8 mouse cellular contexts compared by ENCODE assay signal in genomic region chr10:7211696-7212482, GRCm38 (mm10). TPM values are rescaled to one million over a fixed set of nuclear protein-coding genes. Genes with fewer than 3 reads are reported as not detected.
A peak's percentile ranks its signal among the peaks of the same experiment; 100 is the strongest.
DNase-seq lines count a peak whose midpoint lies in the region; ATAC-seq and TF ChIP-seq lines count a peak whose summit lies in the region.

Gene Cnksr3, minus strand, starts transcription at chr10:7212237.

- peak within 1 kb of the TSS; percentile 88 for H3K4me2 ChIP-seq in forebrain, embryonic 16.5 days (ENCODE audit: low read length)
- peak within 1 kb of the TSS; percentile 98 for H3K4me2 ChIP-seq in neural tube, embryonic 14.5 days (ENCODE audit: low read depth, low read length)

- TF ChIP-seq POLR2A in testis, adult 2 months (IDR thresholded peaks at IDR 0.05; ENCODE audit: control insufficient read depth, low read depth, low read length) = peak; percentile 83

- peak; percentile 90 for ATAC-seq in forebrain, embryonic 16.5 days
- peak; percentile 93 for ATAC-seq in neural tube, embryonic 14.5 days (ENCODE audit: low read depth)

- intact Hi-C loops in heart, postnatal 36 days (cut with DNase I) = loop anchor here (1.0 to 5.0 kb wide), 6 partner anchors 23 to 136 kb away; no protein-coding TSS in a partner anchor

- no peaks in the 10 kb centered on the region for H3K9me3 ChIP-seq in forebrain, embryonic 16.5 days (ENCODE audit: control insufficient read depth, low read length)
- no peaks in the 10 kb centered on the region for H3K9me3 ChIP-seq in neural tube, embryonic 14.5 days (ENCODE audit: control insufficient read depth, low read length)

- H3K4me3 ChIP-seq in forebrain, embryonic 16.5 days (replicated peaks; ENCODE audit: low read length) = peak within 1 kb of the TSS; percentile 75
- peak within 1 kb of the TSS; percentile 71 for H3K4me3 ChIP-seq in neural tube, embryonic 14.5 days (ENCODE audit: low read depth, low read length)
- H3K4me3 ChIP-seq in testis, adult 2 months (ENCODE audit: control insufficient read depth, low read depth, low read length) = peak within 1 kb of the TSS; percentile 85

- peaks cover 12% of the 10 kb centered on the region for H3K4me1 ChIP-seq in forebrain, embryonic 16.5 days (replicated peaks; ENCODE audit: control insufficient read depth, insufficient read depth, low read length)
- no peaks in the 10 kb centered on the region for H3K4me1 ChIP-seq in neural tube, embryonic 14.5 days (ENCODE audit: control insufficient read depth, insufficient read depth, low read length)
- peaks cover 6% of the 10 kb centered on the region for H3K4me1 ChIP-seq in testis, adult 2 months (ENCODE audit: control insufficient read depth, insufficient read depth, low read length)

- H3K9ac ChIP-seq in forebrain, embryonic 16.5 days (replicated peaks; ENCODE audit: low read depth, low read length) = peak within 1 kb of the TSS; percentile 59
- H3K9ac ChIP-seq in neural tube, embryonic 14.5 days (replicated peaks; ENCODE audit: low read depth, low read length) = peak within 1 kb of the TSS; percentile 58

- no peaks in the 10 kb centered on the region for H3K27me3 ChIP-seq in forebrain, embryonic 16.5 days (replicated peaks; ENCODE audit: control insufficient read depth, insufficient read depth, low read length)
- no peaks in the 10 kb centered on the region; the same call in 1 of the 2 replicates for H3K27me3 ChIP-seq in neural tube, embryonic 14.5 days (ENCODE audit: control insufficient read depth, insufficient read depth, low read length)
- no peaks in the 10 kb centered on the region for H3K27me3 ChIP-seq in testis, adult 2 months (ENCODE audit: control insufficient read depth, insufficient read depth, low read length)

- under 1% methylated on average over 74 of the region's 74 CpGs for WGBS in forebrain, embryonic 16.5 days
- WGBS in neural tube, embryonic 14.5 days = 3% methylated on average over 72 of the region's 74 CpGs

- DNase-seq in ES-CJ7 (ENCODE audit: low read depth, low spot score) = peak; percentile 92
- DNase-seq in cerebellum, adult 18-20 months = peak; percentile 96 to 98
- peak; percentile 97 to 98 for DNase-seq in heart, postnatal 36 days
- peak; percentile 73 to 90 for DNase-seq in layer of hippocampus, adult 18-20 months (ENCODE audit: low spot score in 2 of 2)
- DNase-seq in lung, adult 18-20 months = peak; percentile 96 to 97

- H3K27ac ChIP-seq in forebrain, embryonic 16.5 days (ENCODE audit: low read length) = peak within 1 kb of the TSS; percentile 57; the same call in 1 of the 2 replicates
- H3K27ac ChIP-seq in neural tube, embryonic 14.5 days (ENCODE audit: low read depth, low read length) = peak within 1 kb of the TSS; percentile 66
- H3K27ac ChIP-seq in testis, adult 2 months (ENCODE audit: control insufficient read depth, insufficient read depth, low read depth, low read length) = peak within 1 kb of the TSS; percentile 72

- no peaks in the 10 kb centered on the region for H3K36me3 ChIP-seq in forebrain, embryonic 16.5 days (ENCODE audit: control insufficient read depth, insufficient read depth)
- no peaks in the 10 kb centered on the region for H3K36me3 ChIP-seq in neural tube, embryonic 14.5 days (ENCODE audit: control insufficient read depth, insufficient read depth, low read length)
- no peaks in the 10 kb centered on the region for H3K36me3 ChIP-seq in testis, adult 2 months (ENCODE audit: control insufficient read depth, insufficient read depth, low read length)

- TF ChIP-seq CTCF in testis, adult 2 months (IDR thresholded peaks at IDR 0.05; ENCODE audit: control insufficient read depth, insufficient read depth, insufficient replicate concordance, low read depth, low read length) = no peak

RNA-seq across cellular contexts. Expression of gene Cnksr3, which starts in this region (rescaled TPM):
- polyA plus RNA-seq in forebrain, embryonic 16.5 days (2015; fragmentation: Nextera tagmentation; extraction: Ambion mirVana) = 2.0 and 3.4 TPM in 2 replicates
- total RNA-seq in heart, postnatal 36 days (2021) = 10 to 100 TPM; 22.1 to 35.7 TPM
- 1 to 10 TPM; 3.7 to 4.6 TPM for total RNA-seq in layer of hippocampus, adult 18-20 months (2021)
- 1.0 and 2.2 TPM in 2 replicates for polyA plus RNA-seq in neural tube, embryonic 14.5 days (2014; fragmentation: Nextera tagmentation; extraction: Ambion mirVana)
- 5.3 and 5.6 TPM in 2 replicates for polyA plus RNA-seq in testis, adult 2 months (2012; rRNA removed)

Comparison
In these comparisons a context has a peak if more than half of its experiments do, and no peak if none do; other contexts are left out.
1. Peak in every context shown above with its lines: DNase-seq, ATAC-seq, H3K4me3 ChIP-seq and H3K27ac ChIP-seq.
2. RNA of gene Cnksr3 (total RNA-seq): 22.1 to 35.7 TPM in heart, postnatal 36 days; 3.7 to 4.6 TPM in layer of hippocampus, adult 18-20 months; every median in the first group is over 4 times any median in the second.